Comparison of ENCODE assay signal across 24 mouse cellular contexts in genomic region chrX:95373101-95373500, GRCm38 (mm10).
"Had no signal": no experiment of that assay in that cellular context is flagged by ENCODE, and none has a peak within 500 bp of the region (broad histone marks: within the 10 kb centered on the region; RNA-seq: fewer than 3 reads in every experiment).

No protein-coding gene starts in this region.

- H3K27ac ChIP-seq: embryonic facial prominence, embryonic 10.5 days; embryonic facial prominence, embryonic 12.5 days; embryonic facial prominence, embryonic 13.5 days; embryonic facial prominence, embryonic 15.5 days; forebrain, embryonic 10.5 days; forebrain, embryonic 12.5 days; forebrain, embryonic 13.5 days; forebrain, embryonic 15.5 days; gastrocnemius, adult 2 months; heart, adult 2 months; heart, embryonic 10.5 days had no signal

- H3K4me1 ChIP-seq: embryonic facial prominence, embryonic 10.5 days; embryonic facial prominence, embryonic 12.5 days; embryonic facial prominence, embryonic 13.5 days; embryonic facial prominence, embryonic 15.5 days; forebrain, embryonic 10.5 days; forebrain, embryonic 12.5 days; forebrain, embryonic 13.5 days; forebrain, embryonic 15.5 days; heart, embryonic 10.5 days had no signal

- H3K27me3 ChIP-seq: embryonic facial prominence, embryonic 12.5 days; embryonic facial prominence, embryonic 13.5 days; embryonic facial prominence, embryonic 15.5 days; forebrain, embryonic 12.5 days; forebrain, embryonic 13.5 days; forebrain, embryonic 15.5 days had no signal

- H3K9ac ChIP-seq: embryonic facial prominence, embryonic 12.5 days; embryonic facial prominence, embryonic 13.5 days; embryonic facial prominence, embryonic 15.5 days; forebrain, embryonic 12.5 days; forebrain, embryonic 13.5 days; forebrain, embryonic 15.5 days; forebrain, postnatal 0 days had no signal

- DNase-seq: cerebellum, postnatal 10 days; cerebellum, postnatal 14 days; cerebellum, postnatal 25 days; cerebellum, postnatal 36 days; embryo, embryonic 11 days; forebrain, postnatal 0 days; gastrocnemius, adult 2 months; gastrocnemius, postnatal 10 days; gastrocnemius, postnatal 14 days; gastrocnemius, postnatal 25 days; gastrocnemius, postnatal 36 days; heart, adult 11 months; heart, adult 18-20 months; heart, adult 2 months had no signal

- H3K4me3 ChIP-seq: embryonic facial prominence, embryonic 10.5 days; embryonic facial prominence, embryonic 12.5 days; embryonic facial prominence, embryonic 13.5 days; embryonic facial prominence, embryonic 15.5 days; erythroblast, embryonic 14.5 days; forebrain, embryonic 10.5 days; forebrain, embryonic 12.5 days; forebrain, embryonic 13.5 days; forebrain, embryonic 15.5 days; gastrocnemius, adult 2 months; heart, adult 2 months; heart, embryonic 10.5 days had no signal

- H3K36me3 ChIP-seq: embryonic facial prominence, embryonic 10.5 days; embryonic facial prominence, embryonic 12.5 days; embryonic facial prominence, embryonic 13.5 days; embryonic facial prominence, embryonic 15.5 days; forebrain, embryonic 10.5 days; forebrain, embryonic 12.5 days; forebrain, embryonic 15.5 days; heart, embryonic 10.5 days had no signal

- H3K9me3 ChIP-seq: embryonic facial prominence, embryonic 10.5 days; embryonic facial prominence, embryonic 12.5 days; embryonic facial prominence, embryonic 13.5 days; embryonic facial prominence, embryonic 15.5 days; forebrain, embryonic 10.5 days; forebrain, embryonic 12.5 days; forebrain, embryonic 13.5 days; forebrain, embryonic 15.5 days; heart, embryonic 10.5 days had no signal
